Mouse (Mus musculus) layer of hippocampus, adult 2 months (tissue): Measurements from ENCODE around the gene Gm3336. TPM values are rescaled to one million over a fixed set of nuclear protein-coding genes. Genes with fewer than 3 reads are reported as not detected.

Source experiments
- DNase-seq, 2 experiments: peaks; one replicate each; pipeline ENCODE4 v3.0.0; 2022; ENCODE audit warnings: low spot score in 2 of 2
- H3K27ac ChIP-seq: fragments of 200-600 bp; 2 replicates; pipeline ENCODE4 v1.8.1; 2022
- H3K4me3 ChIP-seq: fragments of 200-600 bp; 2 replicates; pipeline ENCODE4 v1.8.1; 2022; ENCODE audit warnings: mild to moderate bottlenecking
- CTCF ChIP-seq: fragments of 200-600 bp; conservative IDR thresholded peaks from 2 replicates; pipeline ENCODE4 v1.8.1; 2022; ENCODE audit warnings: antibody characterized with exemption, mild to moderate bottlenecking, moderate library complexity
- total RNA-seq, 2 experiments: library from RNA; stranded (reverse); gene quantifications; 2 replicates each; pipeline ENCODE4 v1.2.3; 2021

The Gm3336 gene
- total RNA-seq, 2 experiments from 2014 or later = not detected

GRCm38 (mm10) chr8:70758616-70759561 is 40.5 kb downstream of the Gm3336 start:
- peak overlapping the region; percentile 94; the same call in 1 of the 2 replicates for H3K27ac ChIP-seq
- peak in 1 of 2 experiments; percentile 39 for DNase-seq
- TF ChIP-seq CTCF = no peak
- peak overlapping the region; percentile 92 for H3K4me3 ChIP-seq

DNA sequence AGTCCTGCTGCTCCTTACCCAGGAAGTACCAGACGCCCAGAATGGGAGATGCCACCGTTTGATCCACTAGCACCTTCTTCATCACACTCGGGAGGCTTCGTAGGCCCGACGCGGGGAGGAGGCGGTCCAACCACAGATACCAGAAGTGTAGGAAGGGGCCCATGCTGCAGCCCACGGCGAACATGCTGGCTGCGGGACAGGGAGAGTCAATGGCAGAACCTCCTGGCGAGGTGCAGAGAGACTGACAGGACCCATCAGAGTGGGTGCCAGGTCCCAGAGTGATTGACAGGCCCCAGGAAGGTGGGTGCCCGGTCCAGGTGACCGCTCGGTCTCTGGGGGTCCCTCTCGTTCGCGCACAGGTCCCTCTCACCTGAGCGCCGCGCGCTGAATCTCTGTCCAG is 42.0 kb downstream of the Gm3336 start:
- H3K27ac ChIP-seq = peak overlapping the region; percentile 94
- peak overlapping the region; percentile 92 for H3K4me3 ChIP-seq
- no peak for TF ChIP-seq CTCF
- peak in 1 of 2 experiments; percentile 39 for DNase-seq

- Histone ChIP-seq H3K27ac (peak within 1 kb of the TSS; percentile 94), H3K4me3 (peak within 1 kb of the TSS; percentile 92)
- no peak for TF ChIP-seq CTCF
- peak; percentile 95 to 99 for DNase-seq
Measured at GRCm38 (mm10) chr8:70760775-70761406, 42.5 kb downstream of the Gm3336 start, which contains the start of gene Mpv17l2. Gene Mpv17l2, minus strand, starts transcription at chr8:70760946.

DNA sequence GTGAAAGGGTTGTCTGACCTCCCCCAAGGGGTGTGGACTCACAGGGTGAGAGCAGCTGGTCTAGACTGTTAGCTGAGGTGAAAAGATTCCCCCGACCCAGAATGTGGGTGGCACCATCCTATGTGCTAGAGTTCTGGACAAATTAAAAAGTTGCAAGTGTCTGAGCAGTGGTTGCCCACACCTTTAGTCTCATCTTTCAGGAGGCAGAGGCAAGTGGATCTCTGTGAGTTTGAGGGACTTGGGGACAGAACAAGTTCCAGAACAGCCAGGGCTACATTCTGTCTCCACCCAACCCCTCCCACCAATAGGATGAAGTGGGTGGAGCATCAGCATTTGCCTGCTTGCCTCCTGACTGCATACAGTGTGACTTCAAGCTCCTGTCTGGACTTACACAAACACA is 43.8 kb downstream of the Gm3336 start:
- TF ChIP-seq CTCF = no peak
- Histone ChIP-seq H3K27ac (no peak overlapping the region), H3K4me3 (no peak overlapping the region)
- DNase-seq = no peak

- Histone ChIP-seq H3K4me3 (no peak overlapping the region), H3K27ac (no peak overlapping the region)
- peak; percentile 90 for TF ChIP-seq CTCF
- DNase-seq = peak in 1 of 2 experiments; percentile 62
Measured at GRCm38 (mm10) chr8:70763354-70763753, 45.0 kb downstream of the Gm3336 start.

DNA sequence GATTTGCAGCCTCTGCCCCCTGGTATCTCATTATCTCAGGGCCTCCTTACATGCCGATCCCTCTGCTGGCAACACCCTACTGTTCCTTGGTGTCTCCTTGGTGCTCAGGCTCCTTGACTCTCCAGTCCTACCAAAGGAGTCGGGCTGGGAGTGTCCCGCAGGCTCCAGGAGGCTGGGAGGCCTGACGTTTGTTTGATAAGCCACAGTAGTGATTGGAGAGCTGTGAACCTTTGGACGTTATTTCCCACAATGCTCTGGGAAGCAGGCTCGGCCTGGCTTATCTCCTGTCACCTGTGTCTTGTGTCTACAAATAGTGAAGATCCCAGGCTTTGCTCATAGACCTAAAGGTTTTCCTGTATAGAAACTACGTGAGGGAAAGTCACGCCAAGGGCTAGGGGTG is 45.7 kb downstream of the Gm3336 start:
- DNase-seq = no peak
- Histone ChIP-seq H3K4me3 (no peak overlapping the region), H3K27ac (no peak overlapping the region)
- TF ChIP-seq CTCF = no peak

DNA sequence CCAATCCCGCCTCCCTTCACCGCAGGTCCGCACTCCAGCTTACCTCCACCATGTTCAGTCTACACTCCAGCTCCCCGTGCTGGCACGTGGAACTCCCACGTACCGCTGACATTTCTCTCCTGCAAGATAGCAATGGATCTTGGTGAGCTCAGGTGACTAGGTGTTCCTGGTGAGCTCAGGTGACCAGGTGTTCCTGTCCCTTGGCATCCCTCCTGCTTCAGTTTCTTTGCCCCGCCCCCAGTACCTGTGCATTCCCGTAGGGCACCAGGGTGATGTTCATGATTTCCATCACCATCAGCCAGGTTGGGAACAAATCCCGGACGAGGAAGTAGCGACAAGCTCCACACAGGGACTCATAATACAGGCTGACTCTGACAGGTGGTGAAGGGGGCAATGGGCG is 46.3 kb downstream of the Gm3336 start:
- DNase-seq = no peak
- TF ChIP-seq CTCF = no peak
- H3K27ac ChIP-seq = no peak overlapping the region
- no peak overlapping the region for H3K4me3 ChIP-seq

DNA sequence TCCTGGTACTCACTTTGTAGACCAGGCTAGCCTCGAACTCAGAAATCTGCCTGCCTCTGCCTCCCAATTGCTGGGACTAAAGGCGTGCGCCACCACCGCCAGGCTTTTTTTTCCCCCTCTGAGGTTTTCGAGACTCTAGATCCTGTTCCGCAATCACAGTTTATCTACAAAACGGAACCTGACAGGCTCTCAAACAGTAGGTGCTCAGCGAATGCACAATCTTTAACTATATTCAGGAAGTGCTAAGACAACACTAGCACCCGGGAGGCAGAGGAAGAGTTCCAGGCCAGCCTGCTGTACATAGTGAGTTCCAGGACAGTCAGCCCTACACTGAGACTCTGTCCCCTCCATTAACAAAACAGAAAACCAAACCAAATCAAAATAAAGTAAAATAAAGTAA is 47.0 kb downstream of the Gm3336 start:
- DNase-seq = no peak
- Histone ChIP-seq H3K27ac (peak overlapping the region; percentile 23; the same call in 1 of the 2 replicates), H3K4me3 (peak overlapping the region; percentile 47; the same call in 1 of the 2 replicates)
- no peak for TF ChIP-seq CTCF

DNA sequence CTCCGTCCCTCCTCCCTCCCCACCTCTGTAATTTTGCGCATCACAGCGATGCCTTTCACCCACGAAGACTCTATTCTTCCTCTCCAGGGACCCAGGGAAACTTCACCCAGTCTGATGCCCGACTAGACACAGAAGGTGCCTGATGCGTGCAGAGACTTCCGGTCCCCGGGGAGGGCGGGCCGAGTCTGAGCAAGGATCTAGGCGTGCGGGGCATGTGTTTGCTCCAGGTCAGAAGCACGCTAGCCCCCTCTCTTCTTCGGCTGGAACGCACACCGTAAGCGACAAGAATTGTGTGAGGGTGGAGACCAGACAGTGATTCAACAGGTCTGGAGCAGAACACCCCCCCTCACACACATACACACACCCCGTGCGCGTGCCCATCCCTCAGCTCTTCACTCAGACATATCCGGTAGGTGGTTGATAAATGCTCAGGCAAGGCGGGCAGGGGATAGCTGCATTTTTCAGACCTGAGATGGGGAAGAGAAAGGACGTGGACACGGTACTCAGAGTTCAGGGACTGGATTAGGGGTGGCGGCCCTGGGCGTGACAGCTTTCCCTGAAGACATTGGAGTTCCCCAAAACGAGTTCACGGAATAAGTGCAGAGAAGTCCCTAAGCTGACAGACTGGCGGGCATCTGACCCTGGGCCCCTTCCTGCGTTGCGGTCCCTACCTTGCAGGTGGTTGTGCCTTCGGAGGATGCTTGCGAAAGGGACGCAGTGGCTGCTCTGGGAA is 47.7 kb downstream of the Gm3336 start:
- Histone ChIP-seq H3K27ac (peak overlapping the region; percentile 23; the same call in 1 of the 2 replicates), H3K4me3 (peak overlapping the region; percentile 47)
- DNase-seq = no peak
- TF ChIP-seq CTCF = no peak

DNA sequence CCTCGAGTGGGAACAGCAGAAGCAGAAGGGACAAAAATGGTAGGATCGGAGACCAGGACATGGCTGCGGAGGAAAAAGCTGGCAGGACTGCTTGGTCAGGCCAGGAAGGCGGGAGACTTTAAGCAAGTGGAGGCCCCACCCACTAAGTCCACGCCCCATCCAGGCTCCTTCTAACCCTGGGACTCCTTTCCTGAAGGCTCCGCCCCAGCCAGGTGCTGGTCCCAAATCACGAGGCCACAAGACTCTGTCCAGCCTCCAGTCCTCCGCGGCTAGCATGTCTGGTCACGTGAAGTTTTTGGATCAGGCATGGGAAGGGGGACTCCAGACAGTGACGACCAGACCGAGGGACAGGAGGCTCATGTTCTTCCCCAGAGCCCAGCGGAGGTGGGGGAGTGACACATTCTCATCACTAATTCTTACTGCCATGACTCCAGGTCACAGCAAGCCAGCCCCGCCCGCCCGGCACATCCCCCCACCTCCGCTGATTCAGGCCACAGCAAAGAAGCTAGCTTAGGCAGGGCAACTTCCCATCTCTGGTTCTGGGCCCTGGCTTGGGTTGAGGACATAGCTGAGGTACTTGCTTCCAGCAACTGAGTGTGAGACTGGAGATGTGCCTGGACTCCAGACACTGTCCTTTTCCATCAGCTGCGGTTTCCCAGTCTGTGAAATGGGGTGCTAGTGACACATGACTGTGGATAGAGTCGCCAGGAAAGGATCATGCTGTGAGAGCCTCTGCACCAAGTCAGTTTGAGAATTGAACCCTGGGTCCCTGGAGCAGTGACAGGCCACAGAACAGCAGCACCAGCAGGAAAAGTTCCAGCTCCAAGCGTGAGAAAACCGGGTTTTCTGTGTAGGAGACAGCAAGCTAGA is 48.5 kb downstream of the Gm3336 start:
- no peak for TF ChIP-seq CTCF
- H3K4me3 ChIP-seq = peak overlapping the region; percentile 47
- no peak for DNase-seq
- H3K27ac ChIP-seq = peak overlapping the region; percentile 23; the same call in 1 of the 2 replicates

GRCm38 (mm10) chr8:70767503-70767902 is 49.2 kb downstream of the Gm3336 start:
- no peak overlapping the region for H3K4me3 ChIP-seq
- no peak for TF ChIP-seq CTCF
- no peak for DNase-seq
- H3K27ac ChIP-seq = no peak overlapping the region
